Mouse (Mus musculus) MEL (cell line): ENCODE measurements at regions not wholly inside any gene's neighbourhood (a gene's known extent, or its start where the extent isn't known, plus 50 kb on each side); places are given as distances from the start of the nearest gene placed in this dataset.

Experiments
- DNase-seq: peaks from one replicate; pipeline ENCODE4 v3.0.0; 2011; ENCODE audit warnings: low read depth, low spot score
- H3K27ac ChIP-seq: 2 replicates; pipeline ENCODE4 v1.5.1; 2012; ENCODE audit warnings: low read depth, mild to moderate bottlenecking, control low read depth, low read length, moderate library complexity; ENCODE audit not compliant: control insufficient read depth
- H3K27me3 ChIP-seq, 2 experiments: fragments of 150-350 bp in 1 of 2; sonication (generic) in 1 of 2; 2 replicates each; pipeline ENCODE4 v1.6.1; 2012; ENCODE audit warnings: low read length in 2 of 2, mild to moderate bottlenecking in 2 of 2, improper control_type of control experiment in 1 of 2, moderate library complexity in 1 of 2; ENCODE audit not compliant: insufficient read depth in 2 of 2, control insufficient read depth in 1 of 2
- H3K36me3 ChIP-seq, 2 experiments: 2 replicates each; pipeline ENCODE4 v1.6.1; 2012 to 2014; ENCODE audit warnings: low read length in 2 of 2, improper control_type of control experiment in 1 of 2, inconsistent platforms in 1 of 2, mild to moderate bottlenecking in 1 of 2; ENCODE audit not compliant: insufficient read depth in 2 of 2, control insufficient read depth in 1 of 2
- H3K4me1 ChIP-seq, 2 experiments: fragments of 150-350 bp in 1 of 2; sonication (generic) in 1 of 2; 2 replicates each; pipeline ENCODE4 v1.6.1; 2012; ENCODE audit warnings: low read length in 2 of 2, improper control_type of control experiment in 1 of 2, mild to moderate bottlenecking in 1 of 2; ENCODE audit not compliant: insufficient read depth in 2 of 2, control insufficient read depth in 1 of 2
- H3K4me3 ChIP-seq, 2 experiments: fragments of 150-350 bp in 1 of 2; sonication (generic) in 1 of 2; 2 replicates each; pipeline ENCODE4 v1.5.1; 2012; ENCODE audit warnings: low read depth in 2 of 2, low read length in 2 of 2, mild to moderate bottlenecking in 2 of 2, moderate library complexity in 2 of 2, control low read depth in 1 of 2, improper control_type of control experiment in 1 of 2; ENCODE audit not compliant: control insufficient read depth in 1 of 2, insufficient read depth in 1 of 2
- H3K79me2 ChIP-seq: 2 replicates; pipeline ENCODE4 v1.6.1; 2012; ENCODE audit warnings: mild to moderate bottlenecking, low read length, moderate library complexity; ENCODE audit not compliant: control insufficient read depth, poor library complexity, insufficient read depth
- H3K9ac ChIP-seq: 2 replicates; pipeline ENCODE4 v1.6.1; 2012; ENCODE audit warnings: low read depth, mild to moderate bottlenecking, control low read depth, low read length, moderate library complexity; ENCODE audit not compliant: control insufficient read depth, poor library complexity, severe bottlenecking
- H3K9me3 ChIP-seq: fragments of 150-350 bp; sonication (generic); replicated peaks from 2 replicates; pipeline ENCODE4 v1.6.1; 2012; ENCODE audit warnings: mild to moderate bottlenecking, low read length, improper control_type of control experiment, moderate library complexity; ENCODE audit not compliant: insufficient read depth
- CHD1 ChIP-seq: IDR thresholded peaks from 2 replicates; pipeline ENCODE4 v1.6.1; 2012; ENCODE audit warnings: low read depth, mild to moderate bottlenecking, inconsistent platforms, low read length, improper control_type of control experiment
- CHD2 ChIP-seq: IDR thresholded peaks from 2 replicates; pipeline ENCODE4 v1.6.1; 2011; ENCODE audit warnings: low read length, improper control_type of control experiment
- EP300 ChIP-seq, 2 experiments: IDR thresholded peaks; 2 replicates each; pipeline ENCODE4 v1.6.1; 2011; ENCODE audit warnings: improper control_type of control experiment in 2 of 2, low read length in 2 of 2, low read depth in 1 of 2, mild to moderate bottlenecking in 1 of 2
- ETS1 ChIP-seq: IDR thresholded peaks from 2 replicates; pipeline ENCODE4 v1.6.1; 2012; ENCODE audit warnings: low read depth, mild to moderate bottlenecking, inconsistent platforms, low read length, improper control_type of control experiment, moderate library complexity
- JUND ChIP-seq: IDR thresholded peaks from 2 replicates; pipeline ENCODE4 v1.6.1; 2011; ENCODE audit warnings: low read depth, mild to moderate bottlenecking, improper control_type of control experiment, low read length
- KAT2A ChIP-seq: conservative IDR thresholded peaks from 2 replicates; pipeline ENCODE4 v1.6.1; 2012; ENCODE audit warnings: low read depth, low read length, improper control_type of control experiment, inconsistent platforms
- MAZ ChIP-seq: IDR thresholded peaks from 2 replicates; pipeline ENCODE4 v1.6.1; 2012; ENCODE audit warnings: low read depth, mild to moderate bottlenecking, inconsistent platforms, low read length, improper control_type of control experiment
- MEF2A ChIP-seq: IDR thresholded peaks from 2 replicates; pipeline ENCODE4 v1.6.1; 2014; ENCODE audit warnings: low read depth, mild to moderate bottlenecking, inconsistent platforms, low read length, improper control_type of control experiment; ENCODE audit not compliant: poor library complexity, insufficient replicate concordance, severe bottlenecking; ENCODE audit errors: extremely low read depth
- NELFE ChIP-seq: IDR thresholded peaks from 2 replicates; pipeline ENCODE4 v1.6.1; 2011; ENCODE audit warnings: low read depth, low read length, improper control_type of control experiment
- POLR2A ChIP-seq, 2 experiments: IDR thresholded peaks; 2 replicates each; pipeline ENCODE4 v1.6.1; 2011 to 2012; ENCODE audit warnings: low read length in 2 of 2, mild to moderate bottlenecking in 2 of 2, control low read depth in 1 of 2, improper control_type of control experiment in 1 of 2, low read depth in 1 of 2, moderate library complexity in 1 of 2; ENCODE audit not compliant: control insufficient read depth in 1 of 2, insufficient read depth in 1 of 2, poor library complexity in 1 of 2
- POLR2AphosphoS5 ChIP-seq: IDR thresholded peaks from 2 replicates; pipeline ENCODE4 v1.6.1; 2012; ENCODE audit warnings: low read depth, borderline replicate concordance, mild to moderate bottlenecking, inconsistent platforms, low read length, moderate library complexity, mixed read lengths
- RCOR1 ChIP-seq: IDR thresholded peaks from 2 replicates; pipeline ENCODE4 v1.6.1; 2012; ENCODE audit warnings: low read depth, mild to moderate bottlenecking, inconsistent platforms, low read length, improper control_type of control experiment
- SIN3A ChIP-seq: IDR thresholded peaks from 2 replicates; pipeline ENCODE4 v1.6.1; 2012; ENCODE audit warnings: low read length, improper control_type of control experiment, inconsistent platforms
- SMC3 ChIP-seq: IDR thresholded peaks from 2 replicates; pipeline ENCODE4 v1.6.1; 2011; ENCODE audit warnings: low read depth, low read length, improper control_type of control experiment
- TCF12 ChIP-seq: IDR thresholded peaks from 2 replicates; pipeline ENCODE4 v1.6.1; 2014; ENCODE audit warnings: low read depth, mild to moderate bottlenecking, inconsistent platforms, low read length, improper control_type of control experiment, moderate library complexity
- USF2 ChIP-seq, 2 experiments: IDR thresholded peaks; 2 replicates each; pipeline ENCODE4 v1.6.1; 2011 to 2012; ENCODE audit warnings: improper control_type of control experiment in 2 of 2, low read length in 2 of 2, borderline replicate concordance in 1 of 2, inconsistent platforms in 1 of 2, low read depth in 1 of 2, mild to moderate bottlenecking in 1 of 2; ENCODE audit not compliant: insufficient read depth in 1 of 2
- ZC3H11A ChIP-seq: IDR thresholded peaks from 2 replicates; pipeline ENCODE4 v1.6.1; 2012; ENCODE audit warnings: low read depth, mild to moderate bottlenecking, inconsistent platforms, low read length, improper control_type of control experiment
- ZKSCAN1 ChIP-seq: IDR thresholded peaks from 2 replicates; pipeline ENCODE4 v1.6.1; 2012; ENCODE audit warnings: low read depth, mild to moderate bottlenecking, inconsistent platforms, low read length, improper control_type of control experiment, moderate library complexity

GRCm38 (mm10) chr4:125923225-125923624 lies 101.1 kb upstream of the Csf3r start:
- Histone ChIP-seq H3K79me2 (no peaks in the 10 kb centered on the region), H3K27ac (no peak overlapping the region), H3K9ac (no peak overlapping the region), H3K4me1 (no peaks in the 10 kb centered on the region), H3K4me3 (no peak overlapping the region), H3K9me3 (no peaks in the 10 kb centered on the region), H3K27me3 (no peaks in the 10 kb centered on the region), H3K36me3 (no peaks in the 10 kb centered on the region)
- no peak for DNase-seq
- TF ChIP-seq CHD1 (no peak), POLR2AphosphoS5 (no peak), SIN3A (no peak), ZKSCAN1 (no peak), TCF12 (no peak), JUND (no peak), ETS1 (no peak), MEF2A (no peak), CHD2 (no peak), NELFE (no peak), KAT2A (no peak), EP300 (IDR thresholded peaks at IDR 0.05; ENCODE audit: low read depth in 1 of 2, low read length in 2 of 2) (no peak), ZC3H11A (no peak), MAZ (no peak), USF2 (IDR thresholded peaks at IDR 0.05; ENCODE audit: borderline replicate concordance in 1 of 2, insufficient read depth in 1 of 2, low read depth in 1 of 2, low read length in 2 of 2) (no peak)

- TF ChIP-seq RCOR1 (no peak), POLR2A (IDR thresholded peaks at IDR 0.05; ENCODE audit: control insufficient read depth in 1 of 2, insufficient read depth in 1 of 2, low read depth in 1 of 2, low read length in 2 of 2, poor library complexity in 1 of 2) (no peak), TCF12 (no peak), ETS1 (no peak), SMC3 (no peak), ZC3H11A (no peak)
- H3K9me3 ChIP-seq, result no peaks in the 10 kb centered on the region
- no peak overlapping the region for H3K9ac ChIP-seq
- H3K79me2 ChIP-seq, result no peaks in the 10 kb centered on the region
- H3K27me3 ChIP-seq, result no peaks in the 10 kb centered on the region
- H3K27ac ChIP-seq, result no peak overlapping the region
- no peak for DNase-seq
- no peaks in the 10 kb centered on the region for H3K4me1 ChIP-seq
- H3K36me3 ChIP-seq, result no peaks in the 10 kb centered on the region
- no peak overlapping the region for H3K4me3 ChIP-seq
These were observed 96.2 kb upstream of the Csf3r start for GRCm38 (mm10) chr4:125928196-125928595.
